Mouse (Mus musculus) CH12.LX (cell line): ENCODE data around the gene Shank1. TPM values are rescaled to one million over a fixed set of nuclear protein-coding genes. Genes with fewer than 3 reads are reported as not detected.
A peak's percentile ranks its signal among the peaks of the same experiment; 100 is the strongest.

ENCODE experiments used
- DNase-seq: peaks from one replicate; pipeline ENCODE4 v3.0.0-alpha.2; 2013; ENCODE audit errors: extremely low read depth
- H3K27ac ChIP-seq: 2 replicates; pipeline ENCODE4 v1.5.1; 2012; ENCODE audit warnings: low read depth, mild to moderate bottlenecking, control low read depth, moderate library complexity; ENCODE audit not compliant: insufficient read depth
- H3K27me3 ChIP-seq: replicated peaks from 2 replicates; pipeline ENCODE3; 2012; ENCODE audit warnings: inconsistent platforms
- H3K36me3 ChIP-seq, 2 experiments: replicated peaks in 1 of 2; 2 replicates each; pipeline versions ENCODE3 to v1.6.1; 2012; ENCODE audit warnings: inconsistent platforms in 1 of 2, low read length in 1 of 2, mild to moderate bottlenecking in 1 of 2, mixed read lengths in 1 of 2, moderate library complexity in 1 of 2; ENCODE audit not compliant: control insufficient read depth in 1 of 2, insufficient read depth in 1 of 2
- H3K4me1 ChIP-seq, 2 experiments: 2 replicates each; pipeline ENCODE4 v1.6.1; 2012; ENCODE audit warnings: inconsistent platforms in 1 of 2, moderate library complexity in 1 of 2; ENCODE audit not compliant: insufficient read depth in 2 of 2, control insufficient read depth in 1 of 2
- H3K4me2 ChIP-seq: 2 replicates; pipeline ENCODE4 v1.6.1; 2012; ENCODE audit warnings: low read depth, mild to moderate bottlenecking, control low read depth; ENCODE audit not compliant: poor library complexity, insufficient read depth, severe bottlenecking
- H3K4me3 ChIP-seq, 3 experiments: fragments of 150-350 bp in 1 of 3; sonication (generic) in 1 of 3; replicated peaks in 1 of 3; 2 replicates each; pipeline versions ENCODE3 to v1.5.1; 2011 to 2012; ENCODE audit warnings: low read depth in 2 of 3, low read length in 2 of 3, mild to moderate bottlenecking in 2 of 3, moderate library complexity in 2 of 3, control low read depth in 1 of 3, improper control_type of control experiment in 1 of 3, inconsistent platforms in 1 of 3, mixed read lengths in 1 of 3; ENCODE audit not compliant: poor library complexity in 1 of 3
- H3K79me2 ChIP-seq: replicated peaks from 2 replicates; pipeline ENCODE4 v1.6.1; 2012; ENCODE audit warnings: mild to moderate bottlenecking, moderate library complexity; ENCODE audit not compliant: control insufficient read depth, poor library complexity, insufficient read depth, severe bottlenecking; ENCODE audit errors: extremely low read depth
- H3K9ac ChIP-seq: 2 replicates; pipeline ENCODE4 v1.6.1; 2012; ENCODE audit warnings: low read depth, mild to moderate bottlenecking, control low read depth, moderate library complexity; ENCODE audit not compliant: insufficient read depth
- H3K9me3 ChIP-seq: replicated peaks from 2 replicates; pipeline ENCODE3; 2012; ENCODE audit warnings: low read length, inconsistent platforms, mixed read lengths
- CHD1 ChIP-seq: IDR thresholded peaks from 2 replicates; pipeline ENCODE4 v1.6.1; 2012; ENCODE audit warnings: low read depth, low read length, improper control_type of control experiment, inconsistent platforms
- CHD2 ChIP-seq: IDR thresholded peaks from 2 replicates; pipeline ENCODE4 v1.6.1; 2011; ENCODE audit warnings: low read length, improper control_type of control experiment
- CTCF ChIP-seq, 2 experiments: IDR thresholded peaks in 1 of 2; conservative IDR thresholded peaks in 1 of 2; 2 replicates each; pipeline ENCODE4 v1.5.1; 2011 to 2012; ENCODE audit warnings: low read depth in 2 of 2, low read length in 2 of 2, improper control_type of control experiment in 1 of 2, inconsistent platforms in 1 of 2, mild to moderate bottlenecking in 1 of 2, moderate library complexity in 1 of 2
- E2F4 ChIP-seq: IDR thresholded peaks from 2 replicates; pipeline ENCODE4 v1.6.1; 2011; ENCODE audit warnings: low read depth, low read length, improper control_type of control experiment; ENCODE audit not compliant: insufficient replicate concordance
- EP300 ChIP-seq: IDR thresholded peaks from 2 replicates; pipeline ENCODE4 v1.6.1; 2011; ENCODE audit warnings: low read length, improper control_type of control experiment
- GABPA ChIP-seq: IDR thresholded peaks from 2 replicates; pipeline ENCODE4 v1.6.1; 2012; ENCODE audit warnings: low read depth, low read length, improper control_type of control experiment, inconsistent platforms; ENCODE audit not compliant: insufficient replicate concordance
- JUND ChIP-seq: conservative IDR thresholded peaks from 2 replicates; pipeline ENCODE4 v1.6.1; 2011; ENCODE audit warnings: low read depth, low read length, improper control_type of control experiment
- MAFK ChIP-seq: IDR thresholded peaks from 2 replicates; pipeline ENCODE4 v1.6.1; 2011; ENCODE audit warnings: low read length, improper control_type of control experiment; ENCODE audit not compliant: insufficient replicate concordance
- MEF2A ChIP-seq: IDR thresholded peaks from 2 replicates; pipeline ENCODE4 v1.6.1; 2014; ENCODE audit warnings: low read depth, mild to moderate bottlenecking, inconsistent platforms, low read length, improper control_type of control experiment, borderline replicate concordance
- NELFE ChIP-seq: IDR thresholded peaks from 2 replicates; pipeline ENCODE4 v1.6.1; 2011; ENCODE audit warnings: low read depth, low read length, improper control_type of control experiment
- PAX5 ChIP-seq: IDR thresholded peaks from 2 replicates; pipeline ENCODE4 v1.6.1; 2012; ENCODE audit warnings: low read length, inconsistent platforms, mixed read lengths
- POLR2AphosphoS2 ChIP-seq: IDR thresholded peaks from 2 replicates; pipeline ENCODE4 v1.6.1; 2011; ENCODE audit warnings: low read depth, low read length, improper control_type of control experiment
- RAD21 ChIP-seq: IDR thresholded peaks from 2 replicates; pipeline ENCODE4 v1.6.1; 2011; ENCODE audit warnings: low read depth, mild to moderate bottlenecking, low read length, improper control_type of control experiment, moderate library complexity
- RCOR1 ChIP-seq: conservative IDR thresholded peaks from 2 replicates; pipeline ENCODE4 v1.6.1; 2012; ENCODE audit warnings: low read depth, mild to moderate bottlenecking, inconsistent platforms, low read length, improper control_type of control experiment
- SIN3A ChIP-seq: IDR thresholded peaks from 2 replicates; pipeline ENCODE4 v1.6.1; 2012; ENCODE audit warnings: low read length, improper control_type of control experiment, inconsistent platforms
- SMC3 ChIP-seq: IDR thresholded peaks from 2 replicates; pipeline ENCODE4 v1.6.1; 2011; ENCODE audit warnings: low read depth, low read length, improper control_type of control experiment
- TCF12 ChIP-seq: IDR thresholded peaks from 2 replicates; pipeline ENCODE4 v1.6.1; 2014; ENCODE audit warnings: low read depth, mild to moderate bottlenecking, inconsistent platforms, low read length, improper control_type of control experiment
- USF1 ChIP-seq: IDR thresholded peaks from 2 replicates; pipeline ENCODE4 v1.6.1; 2014; ENCODE audit warnings: low read depth, mild to moderate bottlenecking, inconsistent platforms, low read length, improper control_type of control experiment
- USF2 ChIP-seq: conservative IDR thresholded peaks from 2 replicates; pipeline ENCODE4 v1.6.1; 2011; ENCODE audit warnings: low read depth, low read length, improper control_type of control experiment
- ZC3H11A ChIP-seq: IDR thresholded peaks from 2 replicates; pipeline ENCODE4 v1.6.1; 2012; ENCODE audit warnings: low read depth, mild to moderate bottlenecking, inconsistent platforms, low read length, improper control_type of control experiment
- ZMIZ1 ChIP-seq: IDR thresholded peaks from 2 replicates; pipeline ENCODE4 v1.6.1; 2012; ENCODE audit warnings: low read depth, mild to moderate bottlenecking, inconsistent platforms, low read length, improper control_type of control experiment
- ZNF384 ChIP-seq: IDR thresholded peaks from 2 replicates; pipeline ENCODE4 v1.6.1; 2012; ENCODE audit warnings: low read depth, low read length, improper control_type of control experiment, inconsistent platforms
- dilution Hi-C: fragments of 300-500 bp; cut with MboI; formaldehyde crosslinking; loops from 2 replicates; pipeline ENCODE4 v1.14.3; 2020; ENCODE audit warnings: low sequenced_read_pairs; ENCODE audit not compliant: extremely low pct_unique_long_range_greater_than_20kb, extremely low pct_ligation_motif_present
- in situ Hi-C: fragments of 300-500 bp; cut with MboI; formaldehyde crosslinking; loops from 3 replicates; pipeline ENCODE4 v1.14.3; 2019; ENCODE audit warnings: low sequenced_read_pairs, low pct_ligation_motif_present, low pct_unique_long_range_greater_than_20kb, mixed read lengths
- polyA plus RNA-seq: library from polyadenylated mRNA; unstranded; fragments of >175 nt; gene quantifications from 2 replicates; pipeline ENCODE4 v1.2.1, GENCODE M21; 2012; ENCODE audit warnings: low read depth; ENCODE audit not compliant: insufficient read length
- total RNA-seq, 2 experiments: library from RNA; depleted of rRNA; stranded (reverse); fragments of 300-350 nt in 1 of 2; fragments of >200 nt in 1 of 2; gene quantifications; 2 replicates each; pipeline ENCODE4 v1.2.3; 2012 to 2014

The Shank1 gene
- total and polyA plus RNA-seq, 3 experiments, result under 0.01 to 0.07 TPM; not detected in 1

DNA sequence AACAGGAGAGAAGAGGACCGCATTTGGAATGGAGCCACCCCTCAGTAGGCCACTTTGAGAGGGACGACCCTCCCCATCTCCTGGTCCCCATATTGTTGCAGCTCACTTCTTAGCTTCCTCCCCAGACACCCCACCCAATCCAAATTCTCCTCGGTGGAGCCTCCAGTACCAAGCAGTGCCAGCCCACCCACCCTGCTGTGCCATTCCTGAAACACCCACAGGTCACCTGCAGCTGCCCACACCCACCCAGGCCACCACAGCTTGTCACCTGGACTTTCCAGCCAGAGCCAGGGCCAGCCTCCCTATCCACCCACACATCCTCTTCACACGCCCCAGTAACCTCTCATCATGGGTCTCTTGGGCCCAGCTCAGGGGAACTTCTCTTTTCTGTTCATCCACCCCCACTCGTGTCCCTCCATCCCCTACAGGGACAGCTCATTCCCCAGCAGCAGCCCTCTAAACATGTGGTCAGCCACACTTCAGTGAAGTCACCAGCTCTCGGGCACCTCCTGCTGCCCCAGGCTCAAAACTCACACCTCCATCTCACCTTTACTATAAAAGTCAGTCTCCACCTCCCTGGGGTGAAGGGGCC is 1.8 kb downstream of the Shank1 start (continued):
- TF ChIP-seq E2F4, result no peak
- no peak for TF ChIP-seq GABPA
- TF ChIP-seq CTCF (conservative IDR thresholded peaks at IDR 0.05 in 1 of 2, IDR thresholded peaks at IDR 0.05 in 1 of 2; ENCODE audit: low read depth in 2 of 2, low read length in 2 of 2), result peak in 1 of 2 experiments; percentile 68; a peak in 2 of 4 replicates
- TF ChIP-seq USF1, result no peak
- TF ChIP-seq PAX5, result no peak
- TF ChIP-seq, all 38 proteins: peak for 7

DNA sequence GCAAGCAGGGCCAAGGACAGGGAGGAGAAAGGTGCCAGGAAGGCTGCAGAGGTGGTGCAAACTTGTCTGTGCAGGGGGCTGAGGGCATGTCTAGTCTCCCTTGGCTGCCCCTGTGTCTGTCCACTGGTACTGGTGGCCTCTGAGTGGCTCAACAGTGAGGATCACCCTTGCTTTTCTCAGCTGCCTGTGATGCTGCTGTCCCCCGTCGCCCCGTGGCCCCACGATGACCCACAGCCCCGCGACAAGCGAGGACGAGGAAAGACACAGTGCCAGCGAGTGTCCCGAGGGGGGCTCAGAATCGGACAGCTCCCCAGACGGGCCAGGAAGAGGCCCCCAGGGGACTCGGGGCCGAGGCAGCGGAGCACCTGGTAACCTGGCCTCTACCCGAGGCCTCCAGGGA is 2.4 kb downstream of the Shank1 start:
- Histone ChIP-seq H3K9ac (no peak overlapping the region), H3K36me3 (no peaks in the 10 kb centered on the region), H3K9me3 (no peaks in the 10 kb centered on the region), H3K79me2 (no peaks in the 10 kb centered on the region), H3K27ac (no peak overlapping the region), H3K4me1 (peaks cover 22 to 49% of the 10 kb centered on the region in 2 experiments), H3K4me3 (no peak overlapping the region), H3K27me3 (peaks cover 60% of the 10 kb centered on the region), H3K4me2 (no peak overlapping the region)
- DNase-seq, result no peak
- dilution Hi-C loops, result no loop called here
- in situ Hi-C loops, result no loop called here
- TF ChIP-seq POLR2AphosphoS2 (no peak), PAX5 (no peak), MEF2A (no peak)

DNA sequence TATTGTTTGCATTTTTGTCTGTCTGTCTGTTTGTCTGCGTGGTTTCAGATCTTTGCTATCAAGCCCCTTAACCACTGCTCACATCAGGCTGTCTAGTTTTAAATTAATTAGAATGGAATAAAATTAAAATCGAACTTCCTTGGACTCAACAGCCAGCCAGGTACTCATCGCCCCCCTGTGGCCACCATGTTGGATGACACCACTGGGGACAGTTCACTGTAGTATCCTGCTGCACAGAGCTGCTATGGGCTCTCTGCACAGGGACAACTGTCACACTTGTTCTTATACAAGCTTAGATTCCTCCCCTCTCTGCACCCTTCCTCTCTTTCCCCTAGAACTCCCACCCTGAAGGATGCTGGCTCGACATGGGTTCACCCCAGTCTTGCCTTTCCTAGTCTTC is 7.9 kb downstream of the Shank1 start:
- Histone ChIP-seq H3K27me3 (peaks cover 50% of the 10 kb centered on the region), H3K79me2 (no peaks in the 10 kb centered on the region), H3K4me1 (peaks cover 6 to 25% of the 10 kb centered on the region in 2 experiments), H3K9ac (no peak overlapping the region), H3K4me3 (no peak overlapping the region), H3K9me3 (no peaks in the 10 kb centered on the region), H3K27ac (no peak overlapping the region), H3K4me2 (no peak overlapping the region), H3K36me3 (no peaks in the 10 kb centered on the region)
- DNase-seq, result no peak
- dilution Hi-C loops, result no loop called here
- no peak for TF ChIP-seq POLR2AphosphoS2
- TF ChIP-seq CTCF (conservative IDR thresholded peaks at IDR 0.05 in 1 of 2, IDR thresholded peaks at IDR 0.05 in 1 of 2; ENCODE audit: low read depth in 2 of 2, low read length in 2 of 2), result peak; percentile 62 to 78; a peak in 3 of 4 replicates
- TF ChIP-seq RAD21, result peak; percentile 65
- peak; percentile 75 for TF ChIP-seq SMC3
- in situ Hi-C loops, result no loop called here

DNA sequence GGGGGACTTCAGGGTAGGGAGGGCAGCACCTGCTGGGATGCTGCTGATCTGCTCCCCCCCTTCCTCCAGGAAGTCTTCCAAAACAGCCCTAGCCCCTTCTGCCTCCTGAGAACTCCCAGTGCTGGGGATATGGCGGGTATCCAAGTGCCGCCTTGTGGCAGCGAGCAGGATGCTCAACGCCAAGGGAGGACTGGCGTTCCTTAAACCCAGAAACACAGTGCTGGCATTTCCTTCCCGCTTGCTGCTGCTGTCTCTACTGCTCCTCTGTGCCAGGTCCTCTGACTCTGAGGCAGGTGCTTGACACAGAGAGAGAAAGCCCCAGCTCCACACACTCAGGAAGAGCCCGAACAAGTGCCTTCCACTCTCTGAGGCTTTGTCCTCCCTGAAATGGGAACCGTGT is 10.8 kb downstream of the Shank1 start:
- in situ Hi-C loops, result no loop called here
- dilution Hi-C loops, result no loop called here
- TF ChIP-seq GABPA, result no peak
- TF ChIP-seq RAD21, result no peak
- no peak for TF ChIP-seq ZNF384
- no peak for TF ChIP-seq NELFE
- TF ChIP-seq CHD1, result no peak
- no peak for TF ChIP-seq JUND
- TF ChIP-seq USF2, result no peak
- no peak for TF ChIP-seq ZC3H11A
- no peak for TF ChIP-seq RCOR1
- TF ChIP-seq CHD2, result no peak
- no peak for TF ChIP-seq TCF12
- TF ChIP-seq SIN3A, result no peak
- no peak for TF ChIP-seq ZMIZ1
- TF ChIP-seq POLR2AphosphoS2, result no peak
- TF ChIP-seq MEF2A, result no peak
- no peak for TF ChIP-seq MAFK
- no peak for TF ChIP-seq EP300
- TF ChIP-seq CTCF (conservative IDR thresholded peaks at IDR 0.05 in 1 of 2, IDR thresholded peaks at IDR 0.05 in 1 of 2; ENCODE audit: low read depth in 2 of 2, low read length in 2 of 2), result no peak

More for the DNA sequence above, 10.8 kb downstream of the Shank1 start:
- no peak for DNase-seq
- Histone ChIP-seq H3K4me2 (no peak overlapping the region), H3K9ac (no peak overlapping the region), H3K4me1 (peaks cover 6 to 18% of the 10 kb centered on the region in 2 experiments), H3K4me3 (no peak overlapping the region), H3K79me2 (no peaks in the 10 kb centered on the region), H3K27ac (no peak overlapping the region), H3K27me3 (peaks cover 69% of the 10 kb centered on the region), H3K9me3 (no peaks in the 10 kb centered on the region), H3K36me3 (no peaks in the 10 kb centered on the region)
